Mouse (Mus musculus): ENCODE measurements around the gene Nkx6-1.

Nkx6-1 gene

GRCm38 (mm10) chr5:101664945-101665615 lies at the start of gene Nkx6-1:
Gene Nkx6-1 (minus strand): TSS chr5:101664996.
- no peak for DNase-seq

GRCm38 (mm10) chr5:101713064-101713613 lies 48.3 kb upstream of the Nkx6-1 start:
- peak; percentile 15 for DNase-seq

GRCm38 (mm10) chr5:101703374-101704260 lies 38.8 kb upstream of the Nkx6-1 start:
- peak; percentile 25 for DNase-seq

- DNase-seq: no peak
Observed at GRCm38 (mm10) chr5:101702636-101703035, 37.8 kb upstream of the Nkx6-1 start.

GRCm38 (mm10) chr5:101700607-101701006 lies 35.8 kb upstream of the Nkx6-1 start:
- DNase-seq: no peak

GRCm38 (mm10) chr5:101688581-101688980 lies 23.8 kb upstream of the Nkx6-1 start:
- peak; percentile 16 for DNase-seq

- DNase-seq: no peak
Observed at GRCm38 (mm10) chr5:101683340-101683739, 18.5 kb upstream of the Nkx6-1 start.

- no peak for DNase-seq
Observed at GRCm38 (mm10) chr5:101680338-101680737, 15.5 kb upstream of the Nkx6-1 start.

GRCm38 (mm10) chr5:101669381-101669780 lies 4.6 kb upstream of the Nkx6-1 start:
- no peak for DNase-seq

GRCm38 (mm10) chr5:101668475-101668874 lies 3.7 kb upstream of the Nkx6-1 start:
- no peak for DNase-seq

GRCm38 (mm10) chr5:101668028-101668427 lies 3.2 kb upstream of the Nkx6-1 start:
- no peak for DNase-seq

GRCm38 (mm10) chr5:101667263-101667990 lies 2.6 kb upstream of the Nkx6-1 start:
- DNase-seq: no peak

GRCm38 (mm10) chr5:101666713-101667112 lies 1.9 kb upstream of the Nkx6-1 start:
- DNase-seq: no peak

GRCm38 (mm10) chr5:101666091-101666490 lies 1.3 kb upstream of the Nkx6-1 start:
- DNase-seq: no peak

GRCm38 (mm10) chr5:101664423-101664921 lies 324 bp downstream of the Nkx6-1 start:
- no peak for DNase-seq

- DNase-seq: no peak
Observed at GRCm38 (mm10) chr5:101663621-101664422, 974 bp downstream of the Nkx6-1 start.

- no peak for DNase-seq
Observed at GRCm38 (mm10) chr5:101663176-101663575, 1.6 kb downstream of the Nkx6-1 start.

- DNase-seq: no peak
Observed at GRCm38 (mm10) chr5:101662485-101662884, 2.3 kb downstream of the Nkx6-1 start.

- DNase-seq: no peak
Observed at GRCm38 (mm10) chr5:101661561-101662211, 3.1 kb downstream of the Nkx6-1 start.

- no peak for DNase-seq
Observed at GRCm38 (mm10) chr5:101660666-101661065, 4.1 kb downstream of the Nkx6-1 start.

- no peak for DNase-seq
Observed at GRCm38 (mm10) chr5:101659411-101659971, 5.3 kb downstream of the Nkx6-1 start.

Data from right cerebral cortex, postnatal 14 days (tissue).